Mouse (Mus musculus): ENCODE measurements around the gene Fbxl7. TPM values are rescaled to one million over a fixed set of nuclear protein-coding genes. Genes with fewer than 3 reads are reported as not detected.

Gene Fbxl7
- total and polyA plus RNA-seq, 2 experiments from 2014 or later = 4.8 to 13.6 TPM

- WGBS = 44% methylated on average over 5 of the region's 5 CpGs
Measured at GRCm38 (mm10) chr15:26715635-26716034, 179.7 kb downstream of the Fbxl7 start.

GRCm38 (mm10) chr15:26712271-26712670 lies 183.1 kb downstream of the Fbxl7 start:
- no peaks in the 10 kb centered on the region for H3K27me3 ChIP-seq (ENCODE audit: insufficient read depth, low read length)
- H3K4me2 ChIP-seq (ENCODE audit: low read depth, low read length) = no peak overlapping the region
- no peak overlapping the region for H3K4me3 ChIP-seq (ENCODE audit: low read length)
- H3K4me1 ChIP-seq (ENCODE audit: insufficient read depth, low read length) = 0 out of 2 replicates have a peak, but pooled peaks cover under 1% of the 10 kb centered on the region
- H3K9ac ChIP-seq (replicated peaks; ENCODE audit: low read length) = no peak overlapping the region
- H3K36me3 ChIP-seq (ENCODE audit: insufficient read depth, low read length) = no peaks in the 10 kb centered on the region
- no peak overlapping the region for H3K27ac ChIP-seq
- no peak for ATAC-seq
- no peaks in the 10 kb centered on the region for H3K9me3 ChIP-seq (ENCODE audit: low read length)
- no peak for TF ChIP-seq CTCF (IDR thresholded peaks at IDR 0.05; ENCODE audit: low read depth)
- DNase-seq (ENCODE audit: low spot score) = peak; percentile 47
- WGBS = 39% methylated on average over 7 of the region's 7 CpGs

More at GRCm38 (mm10) chr15:26715635-26716034, 179.7 kb downstream of the Fbxl7 start:
- TF ChIP-seq CTCF (IDR thresholded peaks at IDR 0.05; ENCODE audit: low read depth) = no peak
- Histone ChIP-seq H3K36me3 (ENCODE audit: insufficient read depth, low read length) (no peaks in the 10 kb centered on the region), H3K4me2 (ENCODE audit: low read depth, low read length) (no peak overlapping the region), H3K9ac (replicated peaks; ENCODE audit: low read length) (no peak overlapping the region), H3K4me1 (ENCODE audit: insufficient read depth, low read length) (peaks cover 10% of the 10 kb centered on the region; the same call in 1 of the 2 replicates), H3K27ac (no peak overlapping the region), H3K9me3 (ENCODE audit: low read length) (no peaks in the 10 kb centered on the region), H3K27me3 (ENCODE audit: insufficient read depth, low read length) (no peaks in the 10 kb centered on the region), H3K4me3 (ENCODE audit: low read length) (no peak overlapping the region)
- no peak for DNase-seq (ENCODE audit: low spot score)
- ATAC-seq = no peak

GRCm38 (mm10) chr15:26704966-26705365 lies 190.4 kb downstream of the Fbxl7 start:
- Histone ChIP-seq H3K4me2 (ENCODE audit: low read depth, low read length) (no peak overlapping the region), H3K9me3 (ENCODE audit: low read length) (no peaks in the 10 kb centered on the region), H3K36me3 (ENCODE audit: insufficient read depth, low read length) (no peaks in the 10 kb centered on the region), H3K4me1 (ENCODE audit: insufficient read depth, low read length) (no peaks in the 10 kb centered on the region), H3K27me3 (ENCODE audit: insufficient read depth, low read length) (no peaks in the 10 kb centered on the region), H3K9ac (replicated peaks; ENCODE audit: low read length) (no peak overlapping the region), H3K27ac (no peak overlapping the region), H3K4me3 (ENCODE audit: low read length) (no peak overlapping the region)
- ATAC-seq (no peak), DNase-seq (ENCODE audit: low spot score) (no peak)
- no peak for TF ChIP-seq CTCF (IDR thresholded peaks at IDR 0.05; ENCODE audit: low read depth)
- 54% methylated on average over 2 of the region's 2 CpGs for WGBS

- ATAC-seq = no peak
- Histone ChIP-seq H3K4me3 (ENCODE audit: low read length) (no peak overlapping the region), H3K4me2 (ENCODE audit: low read depth, low read length) (no peak overlapping the region), H3K27ac (no peak overlapping the region), H3K4me1 (ENCODE audit: insufficient read depth, low read length) (no peaks in the 10 kb centered on the region), H3K9me3 (ENCODE audit: low read length) (no peaks in the 10 kb centered on the region), H3K36me3 (ENCODE audit: insufficient read depth, low read length) (no peaks in the 10 kb centered on the region), H3K9ac (replicated peaks; ENCODE audit: low read length) (no peak overlapping the region), H3K27me3 (ENCODE audit: insufficient read depth, low read length) (no peaks in the 10 kb centered on the region)
- DNase-seq (ENCODE audit: low spot score) = no peak
- no peak for TF ChIP-seq CTCF (IDR thresholded peaks at IDR 0.05; ENCODE audit: low read depth)
- 76% methylated on average over 6 of the region's 6 CpGs for WGBS
Measured at GRCm38 (mm10) chr15:26703156-26703840, 192.1 kb downstream of the Fbxl7 start.

- Histone ChIP-seq H3K4me2 (ENCODE audit: low read depth, low read length) (no peak overlapping the region), H3K9me3 (ENCODE audit: low read length) (no peaks in the 10 kb centered on the region), H3K4me3 (ENCODE audit: low read length) (no peak overlapping the region), H3K27me3 (ENCODE audit: insufficient read depth, low read length) (no peaks in the 10 kb centered on the region), H3K9ac (replicated peaks; ENCODE audit: low read length) (no peak overlapping the region), H3K4me1 (ENCODE audit: insufficient read depth, low read length) (no peaks in the 10 kb centered on the region), H3K27ac (no peak overlapping the region), H3K36me3 (ENCODE audit: insufficient read depth, low read length) (no peaks in the 10 kb centered on the region)
- ATAC-seq (no peak), DNase-seq (ENCODE audit: low spot score) (no peak)
- WGBS = 56% methylated on average over 5 of the region's 5 CpGs
- TF ChIP-seq CTCF (IDR thresholded peaks at IDR 0.05; ENCODE audit: low read depth) = no peak
Measured at GRCm38 (mm10) chr15:26701949-26702675, 193.3 kb downstream of the Fbxl7 start.

- Histone ChIP-seq H3K9ac (replicated peaks; ENCODE audit: low read length) (no peak overlapping the region), H3K27me3 (ENCODE audit: insufficient read depth, low read length) (no peaks in the 10 kb centered on the region), H3K27ac (no peak overlapping the region), H3K36me3 (ENCODE audit: insufficient read depth, low read length) (no peaks in the 10 kb centered on the region), H3K9me3 (ENCODE audit: low read length) (no peaks in the 10 kb centered on the region), H3K4me3 (ENCODE audit: low read length) (no peak overlapping the region), H3K4me1 (ENCODE audit: insufficient read depth, low read length) (no peaks in the 10 kb centered on the region), H3K4me2 (ENCODE audit: low read depth, low read length) (no peak overlapping the region)
- 31% methylated on average over 3 of the region's 3 CpGs for WGBS
- no peak for ATAC-seq
- TF ChIP-seq CTCF (IDR thresholded peaks at IDR 0.05; ENCODE audit: low read depth) = no peak
- DNase-seq (ENCODE audit: low spot score) = peak; percentile 20
Measured at GRCm38 (mm10) chr15:26693075-26693474, 202.3 kb downstream of the Fbxl7 start.
